Mouse (Mus musculus) heart, adult 2 months (tissue): ENCODE results near the gene Mogs.

ENCODE experiments used
- CTCF ChIP-seq: fragments of 200-600 bp; IDR thresholded peaks from 2 replicates; pipeline ENCODE4 v1.8.1; 2022; ENCODE audit warnings: antibody characterized with exemption, mild to moderate bottlenecking, moderate library complexity
- POLR2A ChIP-seq: fragments of 200-500 bp; IDR thresholded peaks from 2 replicates; pipeline ENCODE4 v1.6.1; 2011; ENCODE audit warnings: mild to moderate bottlenecking, low read depth, low read length, control low read depth; ENCODE audit not compliant: insufficient read depth

- TF ChIP-seq CTCF (no peak), POLR2A (no peak)
Measured at GRCm38 (mm10) chr6:83134951-83135513, 19.7 kb downstream of the Mogs start, which contains the start of gene Rtkn.
